In genomic region chr17:27799771-27800584, GRCm38 (mm10) we compare ENCODE assay signal across 1 mouse cellular context.
A peak's percentile ranks its signal among the peaks of the same experiment; 100 is the strongest.
TF ChIP-seq lines count a peak whose summit lies in the region.

No protein-coding gene starts in this region.

TF ChIP-seq in CH12.LX, 34 proteins besides CTCF, POLR2A, EP300 and RAD21 (continued from another document):
- TF ChIP-seq TBP (conservative IDR thresholded peaks at IDR 0.05; ENCODE audit: low read depth, low read length), result peak; percentile 62; the same call in 1 of the 2 replicates
- no peak for TF ChIP-seq KAT2A (IDR thresholded peaks at IDR 0.05; ENCODE audit: insufficient replicate concordance, low read length)
- peak; percentile 70 for TF ChIP-seq MAFK (IDR thresholded peaks at IDR 0.05; ENCODE audit: insufficient replicate concordance, low read length)
- no peak; the same call in 1 of the 2 replicates for TF ChIP-seq JUN (IDR thresholded peaks at IDR 0.05; ENCODE audit: insufficient read depth, low read depth, low read length)
TF ChIP-seq in CH12.LX: peak in this region for 8.
